Mouse (Mus musculus) ovary, adult 18-20 months (tissue): ENCODE data around the gene Sucla2.
"Not testable (repeated sequence)": the region's sequence is repeated elsewhere in the genome, so short reads cannot be mapped to it uniquely, and the experiment has no call there.

Experiments used
- DNase-seq: peaks from one replicate; pipeline ENCODE4 v3.0.0; 2022; ENCODE audit warnings: low spot score, mixed read lengths

Gene Sucla2

GRCm38 (mm10) chr14:73608668-73609481 is 83.8 kb downstream of the Sucla2 start:
- no peak for DNase-seq

- DNase-seq = not testable (repeated sequence)
Observed at GRCm38 (mm10) chr14:73614961-73615360, 89.8 kb downstream of the Sucla2 start.

- DNase-seq = no peak
Observed at GRCm38 (mm10) chr14:73620880-73621279, 95.8 kb downstream of the Sucla2 start.

- no peak for DNase-seq
Observed at GRCm38 (mm10) chr14:73622988-73623387, 97.9 kb downstream of the Sucla2 start.

GRCm38 (mm10) chr14:73625469-73625868 is 100.3 kb downstream of the Sucla2 start:
- no peak for DNase-seq

GRCm38 (mm10) chr14:73631511-73631910 is 106.4 kb downstream of the Sucla2 start:
- DNase-seq = no peak

- peak; percentile 67 for DNase-seq
Observed at GRCm38 (mm10) chr14:73632648-73633263, 107.6 kb downstream of the Sucla2 start.

GRCm38 (mm10) chr14:73634356-73634755 is 109.2 kb downstream of the Sucla2 start:
- no peak for DNase-seq

- DNase-seq = no peak
Observed at GRCm38 (mm10) chr14:73637460-73637859, 112.3 kb downstream of the Sucla2 start.
